Mouse (Mus musculus) midbrain, embryonic 10.5 days (tissue): ENCODE measurements around the gene Rnf19b. TPM values are rescaled to one million over a fixed set of nuclear protein-coding genes. Genes with fewer than 3 reads are reported as not detected.

Experiments used
- DNase-seq: peaks from one replicate; pipeline ENCODE4 v3.0.0-alpha.2; 2017; ENCODE audit warnings: low spot score
- H3K27ac ChIP-seq: fragments of 300-500 bp; sonication (generic); replicated peaks from 2 replicates; pipeline ENCODE4 v1.5.1; 2016; ENCODE audit warnings: mild to moderate bottlenecking
- H3K27me3 ChIP-seq: fragments of 300-500 bp; sonication (generic); 2 replicates; pipeline ENCODE4 v1.6.1; 2016; ENCODE audit warnings: low read depth, mild to moderate bottlenecking; ENCODE audit not compliant: poor library complexity, severe bottlenecking
- H3K36me3 ChIP-seq: fragments of 300-500 bp; sonication (generic); 2 replicates; pipeline ENCODE4 v1.6.1; 2016; ENCODE audit warnings: mild to moderate bottlenecking, moderate library complexity
- H3K4me1 ChIP-seq: fragments of 300-500 bp; sonication (generic); 2 replicates; pipeline ENCODE4 v1.6.1; 2016
- H3K4me3 ChIP-seq: fragments of 300-500 bp; sonication (generic); 2 replicates; pipeline ENCODE4 v1.5.1; 2016; ENCODE audit warnings: mild to moderate bottlenecking, moderate library complexity
- H3K9me3 ChIP-seq: fragments of 300-500 bp; sonication (generic); replicated peaks from 2 replicates; pipeline ENCODE4 v1.6.1; 2016; ENCODE audit warnings: mild to moderate bottlenecking
- WGBS: fragments of 180-500 bp; shearing (Covaris S2); methylation state at CpG from one replicate; pipeline ENCODE4 v1.1.7; 2016; 5-methylcytosine and 5-hydroxymethylcytosine counted together
- polyA plus RNA-seq: library from polyadenylated mRNA; unstranded; fragments of >200 nt; fragmentation: Nextera tagmentation; extraction: Ambion mirVana; gene quantifications from 2 replicates; pipeline ENCODE4 v1.2.1, GENCODE M21; 2016

The Rnf19b gene
- polyA plus RNA-seq, 1 experiment from 2014 or later, result 7.1 TPM

DNA sequence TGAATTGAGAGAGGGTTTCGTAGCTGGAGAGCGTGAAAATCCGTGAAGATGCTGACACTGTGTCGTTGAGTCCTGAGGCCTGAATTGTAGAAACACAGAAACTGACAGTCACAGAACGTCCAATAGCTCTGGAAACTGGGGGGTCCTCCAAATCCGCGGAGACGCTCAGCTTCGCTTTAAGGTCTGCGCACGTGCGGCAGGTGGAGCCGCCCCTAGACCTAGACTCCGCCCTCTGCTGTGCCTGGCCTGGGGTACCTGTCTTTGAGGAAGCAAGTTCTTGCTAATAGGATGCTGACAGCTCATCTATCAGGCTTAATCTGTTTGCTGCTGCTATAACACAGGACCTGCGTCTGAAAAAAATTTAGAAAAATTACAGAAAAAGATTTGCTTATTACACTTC lies 37.2 kb downstream of the Rnf19b start:
- no peak overlapping the region for H3K27ac ChIP-seq
- no peak for DNase-seq
- H3K36me3 ChIP-seq, result no peaks in the 10 kb centered on the region
- H3K4me3 ChIP-seq, result no peak overlapping the region
- H3K27me3 ChIP-seq, result peaks cover 18% of the 10 kb centered on the region; the same call in 1 of the 2 replicates
- 32% methylated on average over 15 of the region's 15 CpGs for WGBS
- no peaks in the 10 kb centered on the region for H3K4me1 ChIP-seq
- H3K9me3 ChIP-seq, result no peaks in the 10 kb centered on the region

DNA sequence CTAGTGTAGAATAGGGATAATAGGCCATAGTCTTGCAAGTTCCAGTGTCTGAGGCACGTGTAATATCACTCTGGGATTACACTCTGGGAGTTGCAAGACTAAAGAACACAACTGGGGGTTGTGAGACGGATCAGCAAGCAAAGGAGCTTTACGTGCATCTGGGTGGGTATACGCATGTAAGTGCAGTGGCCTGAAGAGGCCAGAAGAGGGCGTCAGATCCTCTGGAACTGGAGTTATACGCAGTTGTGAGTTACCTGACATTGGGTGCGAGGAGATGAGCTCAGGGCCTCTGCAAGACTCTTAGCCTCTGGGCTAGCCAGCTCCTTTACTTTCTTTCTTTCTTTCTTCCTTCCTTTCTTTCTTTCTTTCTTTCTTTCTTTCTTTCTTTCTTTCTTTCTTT lies 38.9 kb downstream of the Rnf19b start:
- no peak for DNase-seq
- WGBS, result 81% methylated on average over 7 of the region's 7 CpGs
- Histone ChIP-seq H3K27me3 (peaks cover 18% of the 10 kb centered on the region; the same call in 1 of the 2 replicates), H3K4me3 (no peak overlapping the region), H3K9me3 (no peaks in the 10 kb centered on the region), H3K27ac (no peak overlapping the region), H3K4me1 (no peaks in the 10 kb centered on the region), H3K36me3 (no peaks in the 10 kb centered on the region)

GRCm38 (mm10) chr4:129102133-129102829 lies 44.2 kb downstream of the Rnf19b start:
- Histone ChIP-seq H3K4me1 (peaks cover 18% of the 10 kb centered on the region), H3K27me3 (peaks cover 43% of the 10 kb centered on the region), H3K9me3 (no peaks in the 10 kb centered on the region), H3K4me3 (no peak overlapping the region), H3K36me3 (no peaks in the 10 kb centered on the region), H3K27ac (no peak overlapping the region)
- DNase-seq, result no peak
- WGBS, result 91% methylated on average over 14 of the region's 14 CpGs

DNA sequence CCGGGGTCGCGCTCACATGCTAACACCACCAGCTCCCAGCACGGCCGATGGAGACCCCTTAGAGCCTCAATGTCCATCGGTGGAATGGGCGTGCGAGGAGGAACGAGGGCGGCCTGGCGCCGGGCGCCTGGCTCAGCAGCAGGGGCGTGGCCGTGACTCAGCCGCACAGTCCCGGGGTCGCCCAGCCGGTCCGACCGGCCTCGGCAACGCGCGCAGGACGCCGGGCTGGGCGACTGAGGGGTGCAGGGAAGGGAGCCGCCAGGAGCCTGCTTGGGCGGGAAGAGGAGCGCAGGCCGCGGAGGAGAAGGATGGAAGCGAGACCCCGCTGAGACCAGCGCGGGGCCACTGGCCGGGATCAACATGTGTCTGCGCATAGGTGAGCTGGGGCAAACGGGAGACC lies 47.3 kb downstream of the Rnf19b start, which contains the start of gene Tmem54:
Gene Tmem54 (plus strand): TSS at position 193 of the 400 bp plus-strand sequence.
- H3K27me3 ChIP-seq, result peaks cover 58% of the 10 kb centered on the region
- H3K9me3 ChIP-seq, result no peaks in the 10 kb centered on the region
- no peaks in the 10 kb centered on the region for H3K36me3 ChIP-seq
- peak; percentile 34 for DNase-seq
- H3K4me1 ChIP-seq, result peaks cover 21% of the 10 kb centered on the region
- H3K4me3 ChIP-seq, result peak within 1 kb of the TSS; percentile 51
- WGBS, result 1% methylated on average over 40 of the region's 40 CpGs
- no peak within 1 kb of the TSS; the same call in 1 of the 2 replicates for H3K27ac ChIP-seq

GRCm38 (mm10) chr4:129106073-129106472 lies 48.0 kb downstream of the Rnf19b start:
- H3K4me1 ChIP-seq, result peaks cover 21% of the 10 kb centered on the region
- no peaks in the 10 kb centered on the region for H3K36me3 ChIP-seq
- no peak overlapping the region for H3K4me3 ChIP-seq
- H3K27ac ChIP-seq, result no peak overlapping the region
- no peaks in the 10 kb centered on the region for H3K9me3 ChIP-seq
- no peak for DNase-seq
- 20% methylated on average over 9 of the region's 9 CpGs for WGBS
- H3K27me3 ChIP-seq, result peaks cover 58% of the 10 kb centered on the region

DNA sequence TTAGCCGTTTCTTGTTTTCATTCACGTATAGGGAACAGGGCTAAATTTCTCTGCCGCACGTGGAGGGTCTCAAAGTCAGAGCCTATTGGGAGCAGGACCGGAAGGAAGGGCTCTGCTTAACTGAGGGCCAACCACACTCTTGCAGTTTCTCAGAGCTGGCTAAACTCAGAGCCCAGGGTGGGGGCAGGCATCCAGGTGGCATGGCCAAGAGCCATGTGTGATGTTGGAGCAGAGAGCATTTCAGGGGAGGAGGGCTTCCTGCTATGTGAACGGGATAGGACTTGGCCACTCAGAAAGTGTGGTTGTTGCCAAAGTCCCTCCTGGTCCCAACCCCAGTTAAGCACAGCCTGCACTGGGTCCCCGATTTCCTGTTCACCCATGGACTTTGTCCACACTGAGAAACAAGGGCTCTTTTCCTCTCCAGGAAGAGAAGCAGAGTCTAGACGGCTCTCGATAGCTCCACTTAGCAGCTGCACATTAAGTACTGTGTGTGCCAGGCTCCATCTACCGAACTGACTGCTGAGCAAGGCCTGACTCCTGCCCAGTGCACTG lies 49.4 kb downstream of the Rnf19b start:
- DNase-seq, result no peak
- Histone ChIP-seq H3K36me3 (no peaks in the 10 kb centered on the region), H3K9me3 (no peaks in the 10 kb centered on the region), H3K27ac (no peak overlapping the region), H3K4me1 (peaks cover 26% of the 10 kb centered on the region), H3K4me3 (no peak overlapping the region), H3K27me3 (peaks cover 58% of the 10 kb centered on the region)
- WGBS, result 84% methylated on average over 10 of the region's 10 CpGs

DNA sequence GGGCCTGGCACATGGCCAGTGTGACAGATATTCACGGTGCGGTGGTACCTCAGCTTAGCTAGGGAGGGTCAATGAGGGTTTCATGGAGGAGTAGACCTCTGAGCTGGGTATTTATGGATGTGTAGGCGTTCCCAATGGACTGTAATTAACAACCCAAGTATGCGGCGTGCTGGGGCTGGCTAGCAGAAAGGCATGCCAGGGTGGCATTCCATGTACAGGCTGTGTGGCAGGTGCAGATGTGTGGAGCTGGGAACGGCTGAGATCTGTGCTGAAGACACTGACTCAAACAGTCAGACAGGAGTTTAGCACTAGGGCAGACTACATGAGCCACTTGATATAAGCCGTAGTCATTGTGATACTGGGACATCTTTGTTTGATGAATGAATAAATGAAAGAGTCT lies 50.6 kb downstream of the Rnf19b start:
- Histone ChIP-seq H3K4me1 (peaks cover 33% of the 10 kb centered on the region), H3K27ac (no peak overlapping the region), H3K4me3 (no peak overlapping the region), H3K27me3 (peaks cover 55% of the 10 kb centered on the region), H3K9me3 (no peaks in the 10 kb centered on the region), H3K36me3 (no peaks in the 10 kb centered on the region)
- WGBS, result 94% methylated on average over 7 of the region's 7 CpGs
- no peak for DNase-seq

- Histone ChIP-seq H3K27me3 (peaks cover 53% of the 10 kb centered on the region), H3K36me3 (no peaks in the 10 kb centered on the region)
- 88% methylated on average over 6 of the region's 6 CpGs for WGBS
Measured at GRCm38 (mm10) chr4:129110804-129111203, 52.7 kb downstream of the Rnf19b start.

DNA sequence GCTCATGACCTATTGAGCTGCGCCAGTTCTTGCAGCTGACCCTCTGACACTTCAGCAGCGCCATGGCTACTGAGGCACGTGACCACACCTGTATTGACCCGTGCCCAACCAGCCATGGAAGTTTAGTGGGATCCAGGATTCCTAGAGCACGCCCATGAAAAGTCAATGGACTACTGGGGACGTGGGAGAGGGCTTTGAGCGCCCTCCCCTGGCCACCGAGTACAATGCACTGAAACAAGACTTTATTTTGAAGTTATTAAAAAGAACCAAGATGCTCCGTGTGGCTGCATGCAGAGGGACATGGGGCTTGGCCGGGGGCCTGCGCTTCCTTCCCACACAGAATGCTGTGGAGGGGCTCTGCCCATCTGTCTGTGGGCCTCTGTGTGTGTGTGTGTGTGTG lies 53.3 kb downstream of the Rnf19b start:
- Histone ChIP-seq H3K27me3 (peaks cover 47% of the 10 kb centered on the region), H3K4me1 (peaks cover 30% of the 10 kb centered on the region), H3K36me3 (no peaks in the 10 kb centered on the region), H3K27ac (no peak overlapping the region), H3K4me3 (no peak overlapping the region), H3K9me3 (no peaks in the 10 kb centered on the region)
- 63% methylated on average over 11 of the region's 11 CpGs for WGBS
- DNase-seq, result no peak

More at GRCm38 (mm10) chr4:129110804-129111203, 52.7 kb downstream of the Rnf19b start:
- H3K27ac ChIP-seq, result no peak overlapping the region
- peaks cover 36% of the 10 kb centered on the region for H3K4me1 ChIP-seq
- DNase-seq, result no peak
- H3K9me3 ChIP-seq, result no peaks in the 10 kb centered on the region
- H3K4me3 ChIP-seq, result no peak overlapping the region

- Histone ChIP-seq H3K27me3 (peaks cover 46% of the 10 kb centered on the region), H3K4me3 (no peak overlapping the region), H3K9me3 (no peaks in the 10 kb centered on the region), H3K4me1 (peaks cover 26% of the 10 kb centered on the region), H3K27ac (no peak overlapping the region), H3K36me3 (no peaks in the 10 kb centered on the region)
- 64% methylated on average over 13 of the region's 13 CpGs for WGBS
- DNase-seq, result no peak
Measured at GRCm38 (mm10) chr4:129112231-129112630, 54.2 kb downstream of the Rnf19b start.

DNA sequence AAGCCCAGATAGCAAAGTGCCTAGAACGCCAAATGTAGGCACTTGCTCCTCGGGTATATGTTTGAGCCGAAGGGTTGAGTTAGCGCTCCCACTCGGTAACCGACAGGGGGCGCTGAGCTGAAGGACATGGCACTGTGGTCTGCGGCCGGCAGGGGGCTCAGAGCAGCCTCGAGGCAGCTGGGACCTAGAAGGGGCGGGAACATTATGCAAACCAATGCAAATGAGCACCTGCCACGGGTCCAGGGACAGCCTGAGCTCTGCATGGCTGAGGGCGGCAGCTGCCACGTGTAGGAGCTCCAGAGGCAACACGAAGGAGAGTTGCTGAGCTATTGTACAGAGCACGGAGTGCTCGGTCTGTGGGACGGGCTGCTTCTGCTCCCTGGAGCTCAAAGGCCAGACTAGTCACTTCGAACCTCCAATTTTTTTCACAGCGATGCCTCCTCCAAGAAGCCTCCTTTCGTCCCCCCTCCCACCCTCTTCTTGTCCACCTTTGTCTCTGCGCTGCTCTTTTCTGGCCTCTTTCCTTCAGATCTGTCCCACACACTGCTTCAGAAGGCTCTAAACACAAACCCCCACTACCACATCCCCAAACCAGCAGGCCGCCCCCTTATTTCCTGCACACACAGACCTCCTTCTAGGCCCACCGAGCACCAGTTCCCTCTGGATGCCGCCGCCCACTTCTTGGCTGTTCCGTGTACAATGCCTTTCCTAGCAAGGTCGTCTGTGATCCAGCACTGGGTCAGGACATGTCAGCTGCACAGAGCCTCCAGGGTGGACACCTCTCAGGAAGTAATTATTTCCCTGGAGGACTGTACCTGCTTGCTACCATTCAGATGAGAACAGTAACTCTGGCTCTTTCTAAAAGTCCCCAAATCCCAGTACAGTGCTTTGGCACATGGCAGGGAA lies 55.3 kb downstream of the Rnf19b start:
- 32% methylated on average over 28 of the region's 28 CpGs for WGBS
- peaks cover 40% of the 10 kb centered on the region for H3K27me3 ChIP-seq

GRCm38 (mm10) chr4:129116703-129117102 lies 58.6 kb downstream of the Rnf19b start:
- H3K27me3 ChIP-seq, result peaks cover 70% of the 10 kb centered on the region
- DNase-seq, result no peak
- H3K4me1 ChIP-seq, result peaks cover 36% of the 10 kb centered on the region
- no peaks in the 10 kb centered on the region for H3K36me3 ChIP-seq
- 91% methylated on average over 8 of the region's 8 CpGs for WGBS
- no peaks in the 10 kb centered on the region for H3K9me3 ChIP-seq
- H3K4me3 ChIP-seq, result no peak overlapping the region
- no peak overlapping the region for H3K27ac ChIP-seq

More for the DNA sequence above, 55.3 kb downstream of the Rnf19b start:
- DNase-seq, result peak; percentile 87
- peaks cover 26% of the 10 kb centered on the region for H3K4me1 ChIP-seq
- 0 out of 2 replicates have a peak overlapping the region, but pooled peaks have one; percentile 12 for H3K4me3 ChIP-seq
- no peaks in the 10 kb centered on the region for H3K36me3 ChIP-seq
- H3K27ac ChIP-seq, result peak overlapping the region; percentile 25
- no peaks in the 10 kb centered on the region for H3K9me3 ChIP-seq
